Mouse (Mus musculus) Muller cell, postnatal 12 days (primary cell): ENCODE data around the gene Chaf1b.

Experiments used
- DNase-seq: peaks from one replicate; pipeline ENCODE4 v3.0.0-alpha.2; 2015; ENCODE audit errors: inconsistent ontology term

Chaf1b gene

GRCm38 (mm10) chr16:93913881-93914576, 30.3 kb downstream of the Chaf1b start:
- peak; percentile 78 for DNase-seq

- no peak for DNase-seq
These were observed 31.7 kb downstream of the Chaf1b start for GRCm38 (mm10) chr16:93915338-93915849.

DNA sequence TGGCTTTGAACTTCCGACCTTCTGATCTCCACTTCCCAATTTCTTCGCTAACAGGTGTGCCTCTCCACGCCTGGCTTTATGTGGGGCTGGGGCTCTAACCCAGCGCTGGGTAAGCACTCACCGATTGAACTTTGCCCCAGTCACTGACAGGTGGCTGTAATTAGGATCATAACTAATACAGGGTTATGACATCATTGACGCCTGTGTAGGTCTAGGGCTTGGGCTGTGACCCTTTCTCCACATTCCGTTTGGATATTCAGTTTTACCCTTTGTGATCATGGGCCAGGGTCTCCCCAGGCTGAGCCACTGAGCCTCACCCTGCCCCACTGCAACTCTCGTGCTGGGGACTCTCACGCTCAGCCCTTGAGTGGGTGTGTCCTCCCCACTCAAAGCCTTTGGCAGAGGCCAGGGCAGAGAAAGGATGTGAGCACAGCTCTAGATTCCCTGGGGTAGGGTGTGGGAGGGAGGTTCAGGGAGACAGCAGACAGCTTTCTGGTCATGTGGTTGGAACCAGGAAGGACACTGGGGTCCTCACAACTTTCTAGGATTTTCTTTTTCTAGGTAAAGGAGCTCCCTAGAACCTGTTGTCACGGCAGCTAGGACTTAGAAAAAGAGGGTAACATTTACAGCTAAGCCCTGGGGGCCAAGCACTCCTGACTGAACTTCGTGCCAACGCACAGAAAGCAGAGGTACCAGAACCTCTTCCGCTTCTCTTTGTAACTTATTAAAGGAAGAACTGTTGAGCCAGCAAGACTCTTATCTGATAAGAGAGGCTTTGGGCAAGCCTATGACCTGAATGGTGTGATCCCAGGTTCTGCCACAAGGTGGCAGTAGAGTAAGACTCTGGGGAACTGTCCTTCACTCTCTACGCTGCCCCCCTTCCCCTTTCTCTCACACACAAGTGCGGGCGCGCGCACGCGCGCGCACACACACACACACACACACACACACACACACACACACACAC, 34.3 kb downstream of the Chaf1b start:
- DNase-seq, result peak; percentile 62

DNA sequence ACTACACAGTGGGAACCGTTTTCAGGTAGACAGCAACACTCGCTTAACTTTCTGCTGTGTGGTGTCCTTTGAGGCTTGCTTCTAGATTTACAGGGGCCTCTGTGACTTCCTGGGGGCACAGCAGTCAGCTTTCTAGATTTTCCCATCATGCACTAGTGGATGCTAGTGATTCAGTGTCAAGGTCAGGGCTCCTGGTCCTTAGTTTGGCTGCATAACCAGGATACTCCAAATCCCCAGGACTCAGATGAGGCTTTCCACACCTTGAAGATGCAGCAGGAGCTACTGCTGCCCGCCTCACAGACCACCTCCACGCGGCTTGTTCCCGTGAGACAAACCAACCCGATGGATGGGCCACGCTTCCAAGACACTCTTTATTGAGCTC, 35.0 kb downstream of the Chaf1b start:
- DNase-seq, result no peak

- no peak for DNase-seq
These were observed 35.5 kb downstream of the Chaf1b start for GRCm38 (mm10) chr16:93919189-93919588.

DNA sequence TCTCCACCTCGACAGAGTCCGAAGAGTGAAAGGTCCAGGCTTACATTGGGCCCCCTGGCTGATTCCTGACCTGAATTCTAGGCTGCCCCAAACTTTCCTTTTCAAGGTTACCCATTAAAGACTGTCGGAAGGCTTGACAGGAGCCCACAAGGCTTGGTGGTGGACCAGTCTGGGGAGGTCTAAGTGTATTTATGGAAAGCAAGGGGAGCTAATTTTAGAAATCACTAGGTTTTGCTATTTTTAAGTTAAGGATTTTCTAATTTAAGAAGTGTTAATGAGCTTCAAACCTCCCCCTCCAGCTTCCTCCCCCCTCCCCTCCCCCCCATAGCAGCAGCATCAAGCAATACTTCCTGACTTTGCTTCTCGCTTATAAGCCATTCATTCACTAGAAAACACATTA, 37.0 kb downstream of the Chaf1b start:
- no peak for DNase-seq

GRCm38 (mm10) chr16:93922835-93923389, 39.2 kb downstream of the Chaf1b start:
- DNase-seq, result no peak

GRCm38 (mm10) chr16:93923788-93924187, 40.1 kb downstream of the Chaf1b start:
- DNase-seq, result no peak

GRCm38 (mm10) chr16:93925684-93926247, 42.1 kb downstream of the Chaf1b start:
- DNase-seq, result no peak

GRCm38 (mm10) chr16:93929370-93930032, 45.8 kb downstream of the Chaf1b start:
- no peak for DNase-seq

DNA sequence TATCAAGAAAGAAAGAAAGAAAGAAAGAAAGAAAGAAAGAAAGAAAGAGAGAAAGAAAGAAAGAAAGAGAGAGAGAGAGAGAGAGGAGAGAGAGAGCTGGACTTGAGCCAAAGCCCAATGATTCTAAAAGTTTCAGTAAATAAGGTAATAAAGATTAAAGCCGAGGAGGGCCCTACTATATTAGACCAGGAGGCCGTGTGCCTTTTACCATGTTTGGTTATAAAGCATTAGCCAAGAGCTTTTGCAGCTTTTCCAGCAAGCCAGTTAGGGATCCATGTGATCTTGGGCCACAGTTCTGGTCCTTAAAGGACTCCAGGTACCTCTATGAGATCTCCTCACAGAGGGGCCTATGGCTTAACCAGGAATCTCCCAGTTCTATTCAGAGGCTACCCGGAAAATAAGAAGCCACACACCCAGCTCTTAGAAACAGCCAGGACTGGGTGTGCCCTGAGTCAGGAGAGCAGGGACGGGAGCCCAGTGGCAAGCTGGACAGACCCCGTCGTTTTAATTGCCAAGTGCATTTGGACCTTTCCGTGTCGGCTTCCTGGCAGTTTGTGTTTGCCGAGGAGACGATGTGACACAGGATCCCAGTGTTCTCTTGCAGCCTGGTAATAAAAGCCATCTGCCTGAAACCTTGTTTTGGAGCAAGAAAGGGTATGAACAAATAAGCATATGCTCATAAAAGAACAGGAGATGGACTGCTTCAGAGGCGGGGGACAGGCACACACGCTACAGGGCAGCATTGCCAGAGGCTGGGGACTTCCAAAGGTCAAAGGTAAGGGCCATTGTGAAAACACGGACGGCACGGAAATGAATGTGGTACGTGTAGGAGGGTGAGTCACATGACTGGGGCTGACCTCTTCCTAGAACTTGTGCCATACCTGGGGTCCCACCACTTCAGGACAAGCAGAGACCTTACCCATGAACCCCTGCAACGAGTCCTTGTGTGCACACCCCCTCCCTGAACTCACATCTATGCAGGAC, 48.8 kb downstream of the Chaf1b start:
- no peak for DNase-seq

DNA sequence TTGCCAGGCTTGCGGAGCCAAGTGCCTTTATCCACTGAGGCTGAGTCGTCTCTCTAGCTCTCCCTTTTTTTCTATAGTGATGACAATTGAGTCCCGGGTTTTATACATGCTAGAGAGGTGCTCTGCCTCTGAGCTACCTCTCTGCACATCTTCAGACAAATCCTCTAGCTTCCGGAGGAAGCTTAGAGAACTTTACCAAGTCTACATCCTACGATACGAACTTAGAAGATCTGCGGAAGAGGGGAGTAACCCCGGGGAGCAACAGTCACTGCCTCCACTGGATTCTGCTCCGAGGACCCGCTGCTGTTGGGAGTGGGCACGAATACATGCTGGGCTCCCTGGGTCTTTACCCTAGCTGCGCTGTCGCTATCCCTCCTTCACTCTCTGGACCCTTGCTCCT, 50.9 kb downstream of the Chaf1b start:
- no peak for DNase-seq

DNA sequence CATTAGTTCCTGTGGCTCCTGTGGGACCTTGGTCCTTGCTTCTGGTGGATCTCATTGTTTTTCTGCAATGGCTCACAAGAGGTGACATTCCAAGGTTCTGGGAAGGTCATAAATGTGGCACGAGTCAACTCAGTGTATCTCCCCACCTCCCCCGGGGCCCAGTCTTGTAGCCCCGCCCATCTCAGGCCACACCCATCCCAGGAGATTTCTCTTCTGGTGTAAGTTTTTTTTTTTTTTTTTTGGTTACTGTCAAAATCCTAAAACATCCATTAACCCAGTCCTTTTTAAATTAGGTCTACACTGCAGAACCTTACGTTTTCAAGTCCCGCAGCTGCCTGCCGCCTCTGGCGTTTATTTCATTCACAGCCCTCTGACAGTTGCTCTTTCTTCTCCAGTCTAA, 51.3 kb downstream of the Chaf1b start:
- no peak for DNase-seq

DNA sequence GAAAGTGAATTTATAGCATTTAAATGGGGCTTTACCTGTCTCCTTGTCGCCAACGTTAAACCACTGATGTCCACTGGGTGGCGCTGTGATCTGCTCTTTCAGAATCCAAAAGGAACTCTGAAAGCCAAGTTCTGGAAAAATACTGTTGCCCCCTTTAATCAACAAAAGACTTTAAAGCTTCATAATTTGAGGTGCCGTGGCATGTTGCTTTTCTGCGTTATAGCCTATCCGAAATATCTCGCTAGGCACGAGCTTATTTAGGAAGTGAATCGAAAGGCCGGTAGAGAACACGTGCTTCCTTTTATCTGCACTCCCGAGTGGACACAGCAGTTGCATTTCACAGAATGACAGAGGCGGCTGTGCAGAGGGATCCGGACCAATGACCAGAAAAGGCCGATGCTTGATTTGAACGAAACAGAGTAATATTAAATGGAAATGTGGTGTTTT, 54.7 kb downstream of the Chaf1b start:
- peak; percentile 33 for DNase-seq

DNA sequence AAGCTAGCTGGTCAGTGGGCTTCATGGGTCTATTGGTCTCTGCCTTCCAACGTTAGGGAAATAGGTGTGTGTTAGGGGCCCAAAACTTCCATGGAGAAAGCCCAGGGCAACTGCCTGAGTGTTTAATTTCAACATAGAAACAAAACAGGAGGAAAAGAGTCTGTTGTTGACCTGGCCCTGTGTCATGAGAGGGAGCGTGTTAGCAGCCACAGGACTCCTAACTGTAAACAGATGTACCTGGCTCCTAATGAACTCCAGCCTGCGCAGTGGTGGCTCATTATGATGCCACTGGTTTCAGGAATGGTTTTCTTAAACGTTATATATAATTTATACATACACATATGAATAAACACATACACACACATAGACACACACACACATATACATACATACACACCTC, 56.3 kb downstream of the Chaf1b start:
- no peak for DNase-seq

DNA sequence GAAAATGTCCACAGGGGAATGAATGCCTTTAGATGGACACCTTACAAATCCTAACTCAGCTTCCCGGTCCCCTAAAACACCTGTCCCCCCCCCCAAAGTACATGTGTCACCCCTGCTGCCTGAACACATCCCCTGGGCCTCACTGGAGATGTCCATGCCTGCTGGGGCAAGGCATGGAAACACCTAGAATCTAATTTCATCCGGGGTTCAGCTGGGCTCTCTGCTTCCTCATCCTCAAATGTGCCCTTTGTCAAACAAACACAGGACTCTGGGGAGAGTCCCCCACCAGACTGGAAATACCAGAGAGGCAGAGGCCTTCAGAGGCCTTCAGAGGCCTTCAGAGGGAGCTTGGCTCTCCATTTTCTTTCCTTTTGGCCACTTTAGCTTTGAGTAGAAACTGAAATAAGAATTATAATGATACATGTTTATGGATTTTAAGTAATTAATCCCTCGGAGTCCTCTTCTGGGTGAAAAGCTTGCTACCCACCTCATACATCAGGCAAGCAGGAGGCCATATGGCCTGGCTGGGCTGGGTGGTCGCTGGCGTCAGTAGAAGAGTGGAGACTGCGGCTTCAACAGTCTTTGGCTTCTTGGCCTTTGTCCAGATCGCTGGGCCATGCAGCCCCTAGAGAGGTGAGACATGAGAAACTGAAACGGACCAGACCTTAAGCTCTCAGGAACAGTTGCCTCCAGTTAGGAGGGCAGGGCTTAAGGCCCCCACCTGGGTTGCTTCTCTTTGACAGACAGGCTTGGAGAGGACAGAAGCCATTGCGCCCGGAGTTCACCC, 58.3 kb downstream of the Chaf1b start:
- DNase-seq, result no peak

DNA sequence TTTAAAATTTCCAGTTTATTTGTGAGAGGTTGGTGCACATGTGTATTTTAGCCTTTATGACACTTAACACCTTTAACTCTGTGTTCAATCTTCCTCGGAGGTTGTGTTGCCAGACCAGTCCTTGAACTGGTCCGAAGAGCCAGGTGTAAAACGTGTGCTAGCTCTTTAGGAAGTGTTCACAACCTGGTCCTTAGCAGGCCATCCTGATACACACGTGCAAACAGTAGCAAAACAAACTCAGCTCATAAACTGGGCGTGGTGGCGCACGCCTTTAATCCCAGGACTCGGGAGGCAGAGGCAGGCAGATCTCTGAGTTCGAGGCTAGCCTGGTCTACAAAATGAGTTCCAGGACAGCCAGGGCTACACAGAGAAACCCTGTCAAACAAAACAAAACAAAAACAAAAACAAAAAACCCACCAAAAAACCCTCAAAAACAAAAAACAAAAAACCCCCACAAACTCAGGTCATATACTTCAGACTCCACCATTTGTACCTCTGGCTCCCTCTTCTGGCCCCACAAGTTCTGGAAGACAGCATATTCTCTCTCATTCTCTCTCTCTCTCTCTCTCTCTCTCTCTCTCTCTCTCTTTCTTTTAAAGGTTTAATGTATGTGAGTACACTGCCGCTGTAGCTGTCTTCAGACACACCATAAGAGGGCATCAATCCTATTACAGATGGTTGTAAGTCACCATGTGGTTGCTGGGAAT, 59.2 kb downstream of the Chaf1b start:
- no peak for DNase-seq

DNA sequence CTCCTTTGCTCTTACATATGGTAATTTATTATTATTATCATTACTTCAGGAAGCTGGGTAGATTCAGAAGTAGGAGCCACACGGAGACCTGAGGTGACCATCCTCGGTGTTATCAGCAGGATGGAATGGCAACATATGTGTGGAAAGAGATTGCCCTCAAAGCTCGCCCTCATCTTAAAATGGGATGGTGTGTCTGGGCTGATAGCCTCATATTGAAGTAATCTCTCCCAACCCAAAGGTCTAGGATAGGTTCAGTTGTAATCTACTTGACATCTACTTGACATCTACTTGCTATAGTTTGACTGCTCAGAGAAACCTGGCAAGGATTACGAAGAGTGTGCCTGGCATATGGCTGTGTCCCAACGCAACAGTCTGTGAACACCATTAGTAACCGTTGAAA, 60.6 kb downstream of the Chaf1b start:
- no peak for DNase-seq

- no peak for DNase-seq
These were observed 63.7 kb downstream of the Chaf1b start for GRCm38 (mm10) chr16:93947396-93947795.
